Mouse (Mus musculus): ENCODE measurements around the gene Rbm14. TPM values are rescaled to one million over a fixed set of nuclear protein-coding genes. Genes with fewer than 3 reads are reported as not detected.

Gene Rbm14
- polyA plus RNA-seq, 1 experiment from 2014 or later = 24.3 TPM

GRCm38 (mm10) chr19:4810309-4810708, 1.1 kb downstream of the Rbm14 start:
- Histone ChIP-seq H3K9me3 (ENCODE audit: low read length) (no peaks in the 10 kb centered on the region), H3K4me2 (replicated peaks; ENCODE audit: low read depth, low read length) (peak overlapping the region; percentile 85), H3K27ac (ENCODE audit: low read length) (peak overlapping the region; percentile 94), H3K36me3 (ENCODE audit: insufficient read depth, low read length) (no peaks in the 10 kb centered on the region), H3K27me3 (replicated peaks; ENCODE audit: insufficient read depth, low read length) (no peaks in the 10 kb centered on the region), H3K4me3 (ENCODE audit: low read depth, low read length) (peak overlapping the region; percentile 76), H3K9ac (replicated peaks; ENCODE audit: low read depth) (peak overlapping the region; percentile 63), H3K4me1 (ENCODE audit: insufficient read depth, low read depth, low read length) (peaks cover 8% of the 10 kb centered on the region; the same call in 1 of the 2 replicates)
- no peak for ATAC-seq
- no peak for DNase-seq (ENCODE audit: low spot score)
- no peak for TF ChIP-seq EP300 (IDR thresholded peaks at IDR 0.05)
- TF ChIP-seq CTCF (IDR thresholded peaks at IDR 0.05) = no peak
- under 1% methylated on average over 14 of the region's 14 CpGs for WGBS

- no peak overlapping the region for H3K9ac ChIP-seq (replicated peaks; ENCODE audit: low read depth)
- peaks cover 21% of the 10 kb centered on the region; the same call in 1 of the 2 replicates for H3K36me3 ChIP-seq (ENCODE audit: insufficient read depth, low read length)
- ATAC-seq = no peak
- no peaks in the 10 kb centered on the region for H3K4me1 ChIP-seq (ENCODE audit: insufficient read depth, low read depth, low read length)
- no peak overlapping the region for H3K4me2 ChIP-seq (replicated peaks; ENCODE audit: low read depth, low read length)
- TF ChIP-seq CTCF (IDR thresholded peaks at IDR 0.05) = no peak
- no peak for TF ChIP-seq EP300 (IDR thresholded peaks at IDR 0.05)
- no peak overlapping the region for H3K27ac ChIP-seq (ENCODE audit: low read length)
- no peaks in the 10 kb centered on the region for H3K27me3 ChIP-seq (replicated peaks; ENCODE audit: insufficient read depth, low read length)
- DNase-seq (ENCODE audit: low spot score) = no peak
- no peak overlapping the region for H3K4me3 ChIP-seq (ENCODE audit: low read depth, low read length)
- H3K9me3 ChIP-seq (ENCODE audit: low read length) = no peaks in the 10 kb centered on the region
- WGBS = 84% methylated on average over 10 of the region's 10 CpGs
Measured at GRCm38 (mm10) chr19:4803283-4803682, 8.2 kb downstream of the Rbm14 start.

GRCm38 (mm10) chr19:4802691-4803091, 8.7 kb downstream of the Rbm14 start:
- TF ChIP-seq CTCF (IDR thresholded peaks at IDR 0.05) = no peak
- no peak for TF ChIP-seq EP300 (IDR thresholded peaks at IDR 0.05)
- Histone ChIP-seq H3K4me2 (replicated peaks; ENCODE audit: low read depth, low read length) (no peak overlapping the region), H3K36me3 (ENCODE audit: insufficient read depth, low read length) (peaks cover 21% of the 10 kb centered on the region; the same call in 1 of the 2 replicates), H3K27me3 (replicated peaks; ENCODE audit: insufficient read depth, low read length) (no peaks in the 10 kb centered on the region), H3K9me3 (ENCODE audit: low read length) (no peaks in the 10 kb centered on the region), H3K4me1 (ENCODE audit: insufficient read depth, low read depth, low read length) (no peaks in the 10 kb centered on the region), H3K27ac (ENCODE audit: low read length) (no peak overlapping the region), H3K4me3 (ENCODE audit: low read depth, low read length) (no peak overlapping the region), H3K9ac (replicated peaks; ENCODE audit: low read depth) (no peak overlapping the region)
- WGBS = 94% methylated on average over 7 of the region's 7 CpGs
- no peak for DNase-seq (ENCODE audit: low spot score)
- no peak for ATAC-seq

- peaks cover 21% of the 10 kb centered on the region; the same call in 1 of the 2 replicates for H3K36me3 ChIP-seq (ENCODE audit: insufficient read depth, low read length)
- no peak for DNase-seq (ENCODE audit: low spot score)
Measured at GRCm38 (mm10) chr19:4799083-4799482, 12.4 kb downstream of the Rbm14 start.

GRCm38 (mm10) chr19:4797846-4798245, 13.6 kb downstream of the Rbm14 start:
- H3K9ac ChIP-seq (replicated peaks; ENCODE audit: low read depth) = no peak overlapping the region
- H3K4me1 ChIP-seq (ENCODE audit: insufficient read depth, low read depth, low read length) = peaks cover 3% of the 10 kb centered on the region
- no peak for DNase-seq (ENCODE audit: low spot score)
- H3K27me3 ChIP-seq (replicated peaks; ENCODE audit: insufficient read depth, low read length) = no peaks in the 10 kb centered on the region
- H3K4me2 ChIP-seq (replicated peaks; ENCODE audit: low read depth, low read length) = no peak overlapping the region
- H3K27ac ChIP-seq (ENCODE audit: low read length) = no peak overlapping the region
- H3K36me3 ChIP-seq (ENCODE audit: insufficient read depth, low read length) = peaks cover 21% of the 10 kb centered on the region; the same call in 1 of the 2 replicates
- no peak overlapping the region for H3K4me3 ChIP-seq (ENCODE audit: low read depth, low read length)
- TF ChIP-seq EP300 (IDR thresholded peaks at IDR 0.05) (no peak), CTCF (IDR thresholded peaks at IDR 0.05) (no peak)
- no peaks in the 10 kb centered on the region for H3K9me3 ChIP-seq (ENCODE audit: low read length)
- 100% methylated on average over 2 of the region's 2 CpGs for WGBS
- no peak for ATAC-seq

More at GRCm38 (mm10) chr19:4799083-4799482, 12.4 kb downstream of the Rbm14 start:
- no peaks in the 10 kb centered on the region for H3K27me3 ChIP-seq (replicated peaks; ENCODE audit: insufficient read depth, low read length)
- no peak overlapping the region for H3K4me3 ChIP-seq (ENCODE audit: low read depth, low read length)
- ATAC-seq = no peak
- H3K4me1 ChIP-seq (ENCODE audit: insufficient read depth, low read depth, low read length) = no peaks in the 10 kb centered on the region
- no peak overlapping the region for H3K27ac ChIP-seq (ENCODE audit: low read length)
- 95% methylated on average over 5 of the region's 5 CpGs for WGBS
- TF ChIP-seq EP300 (IDR thresholded peaks at IDR 0.05) = no peak
- TF ChIP-seq CTCF (IDR thresholded peaks at IDR 0.05) = no peak
- no peak overlapping the region for H3K9ac ChIP-seq (replicated peaks; ENCODE audit: low read depth)
- no peak overlapping the region for H3K4me2 ChIP-seq (replicated peaks; ENCODE audit: low read depth, low read length)
- H3K9me3 ChIP-seq (ENCODE audit: low read length) = no peaks in the 10 kb centered on the region

GRCm38 (mm10) chr19:4795929-4796328, 15.5 kb downstream of the Rbm14 start:
- Histone ChIP-seq H3K36me3 (ENCODE audit: insufficient read depth, low read length) (peaks cover 12% of the 10 kb centered on the region; the same call in 1 of the 2 replicates), H3K4me2 (replicated peaks; ENCODE audit: low read depth, low read length) (no peak overlapping the region), H3K4me3 (ENCODE audit: low read depth, low read length) (no peak overlapping the region), H3K27me3 (replicated peaks; ENCODE audit: insufficient read depth, low read length) (no peaks in the 10 kb centered on the region), H3K4me1 (ENCODE audit: insufficient read depth, low read depth, low read length) (peaks cover 4% of the 10 kb centered on the region), H3K27ac (ENCODE audit: low read length) (no peak overlapping the region), H3K9ac (replicated peaks; ENCODE audit: low read depth) (no peak overlapping the region), H3K9me3 (ENCODE audit: low read length) (no peaks in the 10 kb centered on the region)
- TF ChIP-seq EP300 (IDR thresholded peaks at IDR 0.05) (no peak), CTCF (IDR thresholded peaks at IDR 0.05) (no peak)
- no peak for DNase-seq (ENCODE audit: low spot score)
- no peak for ATAC-seq
- 67% methylated on average over 1 of the region's 1 CpGs for WGBS
